Mouse (Mus musculus) C2C12 (cell line): ENCODE data around the gene Npas2. TPM values are rescaled to one million over a fixed set of nuclear protein-coding genes. Genes with fewer than 3 reads are reported as not detected.
A peak's percentile ranks its signal among the peaks of the same experiment; 100 is the strongest.

Experiments
- H3K27me3 ChIP-seq: one replicate; pipeline ENCODE4 v1.6.1; 2011; ENCODE audit not compliant: control insufficient read depth, insufficient read depth, insufficient read length
- H3K36me3 ChIP-seq: one replicate; pipeline ENCODE4 v1.6.1; 2011; ENCODE audit not compliant: control insufficient read depth, insufficient read depth
- H3K4me3 ChIP-seq: one replicate; pipeline ENCODE4 v1.5.1; 2011; ENCODE audit warnings: mild to moderate bottlenecking, control low read depth; ENCODE audit not compliant: poor library complexity, insufficient read depth, severe bottlenecking
- H3K79me2 ChIP-seq: one replicate; pipeline ENCODE4 v1.6.1; 2011; ENCODE audit not compliant: control insufficient read depth, insufficient read depth
- H3K79me3 ChIP-seq: one replicate; pipeline ENCODE4 v1.6.1; 2011; ENCODE audit warnings: low read depth, control low read depth
- H3ac ChIP-seq: one replicate; pipeline ENCODE3; 2011; ENCODE audit warnings: low read depth; ENCODE audit not compliant: control insufficient read depth, insufficient read length
- CEBPB ChIP-seq: IDR thresholded peaks from one replicate; pipeline ENCODE4 v1.6.1; 2011; ENCODE audit warnings: low read depth, mild to moderate bottlenecking, control low read depth, moderate library complexity
- CTCF ChIP-seq: IDR thresholded peaks from one replicate; pipeline ENCODE4 v1.5.1; 2011; ENCODE audit not compliant: control insufficient read depth, insufficient read depth, insufficient read length
- FOSL1 ChIP-seq: IDR thresholded peaks from one replicate; pipeline ENCODE4 v1.8.0; 2011; ENCODE audit warnings: mild to moderate bottlenecking, low read length; ENCODE audit not compliant: poor library complexity, insufficient read depth, severe bottlenecking
- MAX ChIP-seq: IDR thresholded peaks from one replicate; pipeline ENCODE4 v1.6.1; 2011; ENCODE audit warnings: mild to moderate bottlenecking, control low read depth
- MYOD1 ChIP-seq: IDR thresholded peaks from one replicate; pipeline ENCODE4 v1.6.1; 2011; ENCODE audit warnings: low read depth; ENCODE audit not compliant: control insufficient read depth, insufficient read length
- MYOG ChIP-seq: IDR thresholded peaks from one replicate; pipeline ENCODE4 v1.6.1; 2011; ENCODE audit not compliant: control insufficient read depth, insufficient read length; ENCODE audit errors: extremely low read depth
- USF1 ChIP-seq: IDR thresholded peaks from one replicate; pipeline ENCODE4 v1.6.1; 2011; ENCODE audit warnings: low read depth, mild to moderate bottlenecking, control low read depth, moderate library complexity
- polyA plus RNA-seq: library from polyadenylated mRNA; unstranded; fragments of >200 nt; fragmentation: generic; extraction: Trizol; gene quantifications from one replicate; pipeline ENCODE4 v1.2.1, GENCODE M21; 2012; ENCODE audit warnings: missing spikeins

Npas2 gene
- polyA plus RNA-seq, 1 experiment = not detected

DNA sequence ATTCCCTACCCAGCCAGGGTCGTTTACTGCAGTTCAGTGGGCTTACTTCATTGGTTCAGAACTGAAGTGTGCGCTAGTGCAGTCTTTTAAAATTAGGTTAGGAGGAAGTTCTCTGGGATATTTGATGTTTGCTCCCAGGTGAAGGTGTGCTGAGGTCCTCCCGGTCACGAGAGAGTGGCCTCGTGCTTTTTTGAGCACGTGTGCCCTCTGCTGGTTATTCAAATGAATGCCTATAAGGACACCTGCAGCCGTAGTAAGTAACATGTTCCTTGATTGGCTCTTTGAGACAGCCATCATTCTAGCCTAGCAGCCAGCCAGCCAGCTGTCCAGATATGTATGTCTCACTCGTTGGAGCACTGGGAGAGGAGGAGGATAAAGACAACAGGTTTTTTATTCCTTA is 147.1 kb downstream of the Npas2 start:
- Histone ChIP-seq H3K79me2 (no peaks in the 10 kb centered on the region), H3K36me3 (no peaks in the 10 kb centered on the region), H3K4me3 (no peak overlapping the region), H3K79me3 (no peaks in the 10 kb centered on the region), H3K27me3 (no peaks in the 10 kb centered on the region), H3ac (no peak overlapping the region)
- TF ChIP-seq MYOG (no peak), CTCF (peak; percentile 21), FOSL1 (no peak), USF1 (no peak), CEBPB (no peak)

DNA sequence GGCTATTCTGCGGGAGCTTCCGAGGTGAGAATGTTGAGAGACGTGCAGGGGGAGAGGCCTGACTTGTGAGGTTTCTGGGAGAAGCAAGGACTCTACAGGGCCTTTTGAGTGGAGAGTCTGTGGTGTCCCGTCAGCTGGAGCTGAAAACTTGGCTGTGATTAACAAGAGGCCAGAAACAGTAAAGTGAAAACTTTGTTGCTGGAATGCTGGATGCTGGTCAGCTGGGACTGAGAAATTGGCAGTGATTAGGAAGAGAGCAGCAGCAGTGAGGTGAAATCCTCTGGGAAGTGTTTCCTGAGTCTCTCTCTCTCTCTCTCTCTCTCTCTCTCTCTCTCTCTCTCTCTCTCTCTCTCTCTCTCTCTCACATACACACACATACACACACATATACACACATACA is 148.3 kb downstream of the Npas2 start:
- Histone ChIP-seq H3ac (no peak overlapping the region), H3K4me3 (no peak overlapping the region), H3K36me3 (no peaks in the 10 kb centered on the region), H3K79me2 (no peaks in the 10 kb centered on the region), H3K27me3 (no peaks in the 10 kb centered on the region), H3K79me3 (no peaks in the 10 kb centered on the region)
- TF ChIP-seq MAX (no peak), USF1 (no peak), FOSL1 (no peak), MYOG (no peak), CEBPB (no peak), MYOD1 (no peak), CTCF (no peak)

DNA sequence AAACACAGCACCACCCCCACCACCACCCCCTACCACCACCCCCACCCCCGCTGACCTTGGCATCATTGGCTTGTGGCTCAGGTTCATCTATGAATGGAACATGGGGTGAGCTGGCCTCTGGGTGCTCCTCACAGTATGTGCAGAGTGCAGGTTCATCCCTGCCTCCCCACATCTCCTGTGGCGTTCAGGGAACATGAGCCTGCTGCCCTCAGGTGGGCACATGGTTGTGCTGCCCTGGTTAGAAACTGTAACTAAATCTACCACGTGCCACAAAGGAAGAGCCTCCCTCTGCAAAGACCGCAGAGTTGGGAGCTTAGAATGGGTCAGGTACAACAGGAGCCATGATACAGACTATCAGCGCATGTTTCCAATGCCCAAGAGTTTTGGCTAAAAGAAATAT is 149.7 kb downstream of the Npas2 start:
- Histone ChIP-seq H3K27me3 (no peaks in the 10 kb centered on the region), H3K79me3 (no peaks in the 10 kb centered on the region), H3ac (no peak overlapping the region), H3K36me3 (no peaks in the 10 kb centered on the region), H3K4me3 (no peak overlapping the region), H3K79me2 (no peaks in the 10 kb centered on the region)
- no peak for TF ChIP-seq MYOD1
- TF ChIP-seq FOSL1 = no peak
- TF ChIP-seq CEBPB = no peak
- TF ChIP-seq USF1 = no peak
- TF ChIP-seq MYOG = no peak
- no peak for TF ChIP-seq CTCF
- no peak for TF ChIP-seq MAX

DNA sequence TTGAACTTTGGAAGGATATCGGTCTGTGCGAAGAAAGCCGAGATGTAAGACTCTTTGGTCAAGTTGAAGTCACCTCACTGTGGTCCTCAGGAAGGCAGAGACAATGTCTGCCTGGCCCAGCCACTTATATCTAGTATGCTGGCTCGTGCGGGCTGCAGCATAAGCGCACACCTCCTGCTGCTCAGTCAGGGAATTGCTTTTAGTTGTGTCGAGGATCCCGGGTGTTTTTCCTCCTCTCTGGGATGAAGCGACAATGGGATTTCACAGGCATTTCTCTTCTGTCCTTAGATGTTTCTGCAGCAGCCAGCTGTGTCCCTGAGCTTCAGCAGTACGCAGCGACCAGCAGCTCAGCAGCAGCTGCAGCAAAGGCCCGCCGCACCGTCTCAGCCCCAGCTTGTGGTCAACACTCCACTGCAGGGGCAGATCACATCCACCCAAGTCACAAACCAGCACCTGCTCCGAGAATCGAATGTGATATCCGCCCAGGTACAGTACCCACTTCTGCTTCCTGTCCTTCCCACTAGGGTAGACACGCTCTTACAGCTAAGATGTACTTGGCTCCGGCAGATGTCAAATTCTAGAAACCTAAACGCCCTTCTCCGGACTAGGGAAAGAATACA is 151.6 kb downstream of the Npas2 start:
- H3K27me3 ChIP-seq = no peaks in the 10 kb centered on the region
- no peaks in the 10 kb centered on the region for H3K36me3 ChIP-seq
- no peaks in the 10 kb centered on the region for H3K79me3 ChIP-seq
- H3ac ChIP-seq = no peak overlapping the region
- no peaks in the 10 kb centered on the region for H3K79me2 ChIP-seq
- no peak for TF ChIP-seq CEBPB
- no peak for TF ChIP-seq MYOD1
- no peak for TF ChIP-seq CTCF
- TF ChIP-seq FOSL1 = no peak
- no peak for TF ChIP-seq MYOG
- TF ChIP-seq MAX = no peak
- no peak for TF ChIP-seq USF1
- no peak overlapping the region for H3K4me3 ChIP-seq

DNA sequence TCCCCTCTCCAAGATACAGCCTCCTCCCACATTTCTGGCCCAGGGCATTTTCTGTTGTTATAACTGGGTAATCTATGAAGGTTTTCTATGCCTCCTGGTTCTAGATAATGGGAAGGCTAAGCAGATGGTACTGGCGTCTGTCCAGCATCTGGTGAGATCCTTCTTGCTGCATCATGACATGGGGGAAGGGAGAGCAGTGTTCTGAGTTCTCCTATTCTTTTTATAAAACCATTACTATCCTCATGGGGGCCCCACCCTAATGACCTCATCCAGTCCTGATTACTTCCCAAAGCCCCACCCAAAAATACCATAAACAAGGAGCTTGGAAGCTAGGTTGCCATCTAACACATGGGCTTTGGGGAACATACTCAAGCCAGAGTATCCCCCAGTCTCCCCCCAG is 155.5 kb downstream of the Npas2 start:
- Histone ChIP-seq H3K4me3 (no peak overlapping the region), H3K79me3 (no peaks in the 10 kb centered on the region), H3K79me2 (no peaks in the 10 kb centered on the region), H3K27me3 (no peaks in the 10 kb centered on the region), H3ac (no peak overlapping the region), H3K36me3 (no peaks in the 10 kb centered on the region)
- TF ChIP-seq MYOD1 (no peak), CEBPB (no peak), FOSL1 (no peak), USF1 (no peak), MYOG (no peak), MAX (no peak), CTCF (no peak)

DNA sequence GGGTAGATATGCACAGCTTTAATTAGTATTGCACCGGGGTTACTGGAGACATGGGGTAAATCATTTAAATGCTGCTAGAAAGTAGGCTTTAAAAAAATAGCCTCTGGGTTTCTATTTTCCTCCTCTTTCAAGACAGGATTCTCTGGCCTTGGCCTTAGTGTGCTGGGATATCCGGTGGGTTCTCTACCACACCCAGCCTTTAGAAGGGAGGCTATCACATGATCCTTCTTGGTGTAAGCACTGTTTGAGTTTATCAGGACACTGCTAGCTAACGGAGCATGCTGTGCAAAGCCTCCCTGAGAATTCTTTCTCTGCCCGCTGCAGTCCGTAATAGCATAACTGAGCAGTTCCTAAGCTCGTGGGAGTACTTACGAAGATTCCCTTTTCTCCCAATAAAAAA is 155.9 kb downstream of the Npas2 start:
- no peak overlapping the region for H3K4me3 ChIP-seq
- TF ChIP-seq CEBPB (no peak), USF1 (no peak), MAX (no peak), FOSL1 (no peak), MYOD1 (no peak), CTCF (no peak), MYOG (no peak)

More for the DNA sequence above, 155.9 kb downstream of the Npas2 start:
- no peaks in the 10 kb centered on the region for H3K36me3 ChIP-seq
- no peaks in the 10 kb centered on the region for H3K79me3 ChIP-seq
- no peaks in the 10 kb centered on the region for H3K79me2 ChIP-seq
- no peak overlapping the region for H3ac ChIP-seq
- no peaks in the 10 kb centered on the region for H3K27me3 ChIP-seq
